Mouse (Mus musculus) bone marrow macrophage, adult 2 months (primary cell): ENCODE data around the gene Gga1.

Source experiments
- CTCF ChIP-seq: IDR thresholded peaks from 2 replicates; pipeline ENCODE4 v1.5.1; 2012; ENCODE audit warnings: low read depth, mild to moderate bottlenecking, low read length, moderate library complexity
- POLR2A ChIP-seq: IDR thresholded peaks from 2 replicates; pipeline ENCODE4 v1.6.1; 2012; ENCODE audit warnings: mild to moderate bottlenecking, low read depth, low read length, borderline replicate concordance

DNA sequence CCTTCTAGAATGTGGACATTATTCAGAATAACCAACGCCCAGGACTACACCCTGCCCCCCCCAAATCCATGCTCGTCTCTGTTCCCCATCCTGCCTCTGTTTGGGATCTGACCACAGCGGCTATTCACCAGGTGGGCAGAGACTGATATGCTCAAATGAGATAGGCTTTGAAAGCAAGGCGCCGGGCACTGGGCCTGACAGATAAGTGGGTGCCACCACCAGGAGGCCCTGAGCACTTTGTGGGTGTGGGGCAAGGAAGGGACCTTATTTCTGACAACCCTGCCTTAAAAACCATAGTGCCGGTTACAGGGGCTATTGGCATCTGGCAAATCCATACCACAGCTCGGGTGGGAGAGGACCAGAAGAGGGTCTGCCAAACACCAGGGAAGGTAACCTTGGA is 45.7 kb downstream of the Gga1 start:
- TF ChIP-seq CTCF (no peak), POLR2A (no peak)
